9 mouse cellular contexts compared by ENCODE assay signal in genomic region chr4:47050167-47050566, GRCm38 (mm10). TPM values are rescaled to one million over a fixed set of nuclear protein-coding genes. Genes with fewer than 3 reads are reported as not detected.
DNase-seq lines count a peak whose midpoint lies in the region; ATAC-seq and TF ChIP-seq lines count a peak whose summit lies in the region.
"Had no signal": no experiment of that assay in that cellular context is flagged by ENCODE, and none has a peak within 500 bp of the region (broad histone marks: within the 10 kb centered on the region; RNA-seq: fewer than 3 reads in every experiment).

No protein-coding gene starts in this region.

- H3K27ac ChIP-seq in forebrain, embryonic 11.5 days (ENCODE audit: low read depth, low read length), result no peak overlapping the region
- no peak overlapping the region for H3K27ac ChIP-seq in heart, postnatal 0 days (ENCODE audit: low read depth)
- H3K27ac ChIP-seq: heart, embryonic 15.5 days had no signal

- H3K36me3 ChIP-seq in E14TG2a.4 (ENCODE audit: insufficient read depth, low read length), result no peaks in the 10 kb centered on the region
- H3K36me3 ChIP-seq in forebrain, embryonic 11.5 days (ENCODE audit: control insufficient read depth, insufficient read depth, low read length), result no peaks in the 10 kb centered on the region
- H3K36me3 ChIP-seq in heart, postnatal 0 days (replicated peaks; ENCODE audit: control insufficient read depth, insufficient read depth, low read length), result no peaks in the 10 kb centered on the region
- H3K36me3 ChIP-seq: heart, embryonic 15.5 days had no signal

- peaks cover 9% of the 10 kb centered on the region; the same call in 1 of the 2 replicates for H3K4me1 ChIP-seq in E14TG2a.4 (replicated peaks; ENCODE audit: low read depth, low read length)
- H3K4me1 ChIP-seq in forebrain, embryonic 11.5 days (replicated peaks; ENCODE audit: control insufficient read depth, insufficient read depth, low read length), result peaks cover 11% of the 10 kb centered on the region
- H3K4me1 ChIP-seq in heart, postnatal 0 days (ENCODE audit: control insufficient read depth, insufficient read depth), result no peaks in the 10 kb centered on the region

- TF ChIP-seq CTCF in E14TG2a.4 (conservative IDR thresholded peaks at IDR 0.05; ENCODE audit: low read length), result peak; percentile 81
- peak; percentile 98 for TF ChIP-seq CTCF in heart, postnatal 0 days (IDR thresholded peaks at IDR 0.05; ENCODE audit: low read depth)

- no peak for TF ChIP-seq EP300 in heart, postnatal 0 days (IDR thresholded peaks at IDR 0.05; ENCODE audit: low read depth)

- peak; percentile 37 for DNase-seq in c-Kit-positive CD71-positive TER-119-negative erythroid progenitor cells, embryonic 14.5 days (ENCODE audit: low read depth)
- peak; percentile 93 for DNase-seq in forebrain, embryonic 11.5 days (ENCODE audit: low spot score)
- DNase-seq in heart, postnatal 0 days (ENCODE audit: low spot score), result peak; percentile 62
- DNase-seq in kidney, postnatal 36 days, result peak; percentile 88 to 96
- DNase-seq in lung, adult 18-20 months, result peak; percentile 81 to 84
- peak; percentile 74 for DNase-seq in testis, postnatal 14 days (ENCODE audit: low spot score)

- 0% methylated on average over 1 of the region's 1 CpGs for WGBS in forebrain, embryonic 11.5 days
- WGBS in heart, postnatal 0 days, result 0% methylated on average over 1 of the region's 1 CpGs

- no peaks in the 10 kb centered on the region for H3K9me3 ChIP-seq in E14TG2a.4 (ENCODE audit: low read length)
- H3K9me3 ChIP-seq in forebrain, embryonic 11.5 days (ENCODE audit: control insufficient read depth, low read length), result no peaks in the 10 kb centered on the region
- H3K9me3 ChIP-seq in heart, postnatal 0 days (replicated peaks; ENCODE audit: control insufficient read depth, low read length), result no peaks in the 10 kb centered on the region
- H3K9me3 ChIP-seq: heart, embryonic 15.5 days had no signal

- no peak overlapping the region for H3K9ac ChIP-seq in forebrain, embryonic 11.5 days (ENCODE audit: low read length)
- no peak overlapping the region for H3K9ac ChIP-seq in heart, postnatal 0 days (replicated peaks; ENCODE audit: low read depth, low read length)
- H3K9ac ChIP-seq: heart, embryonic 15.5 days had no signal

- peaks cover 29% of the 10 kb centered on the region for H3K27me3 ChIP-seq in E14TG2a.4 (ENCODE audit: insufficient read depth, low read length)
- no peaks in the 10 kb centered on the region for H3K27me3 ChIP-seq in forebrain, embryonic 11.5 days (ENCODE audit: control insufficient read depth, insufficient read depth, low read length)
- H3K27me3 ChIP-seq in heart, postnatal 0 days (ENCODE audit: control insufficient read depth, insufficient read depth, low read length), result 0 out of 2 replicates have a peak, but pooled peaks cover under 1% of the 10 kb centered on the region

- ATAC-seq in forebrain, embryonic 11.5 days (replicated peaks; ENCODE audit: low FRiP score), result peak; percentile 87
- peak; percentile 51; the same call in 1 of the 2 replicates for ATAC-seq in heart, postnatal 0 days (ENCODE audit: insufficient read depth, low read depth)
- peak; percentile 34; the same call in 1 of the 2 replicates for ATAC-seq in neutrophil, adult 5-6 weeks (ENCODE audit: extremely low read depth, insufficient number of reproducible peaks, low FRiP score, poor library complexity, severe bottlenecking)

- no peak overlapping the region for H3K4me3 ChIP-seq in E14TG2a.4 (replicated peaks; ENCODE audit: low read length)
- no peak overlapping the region for H3K4me3 ChIP-seq in forebrain, embryonic 11.5 days (ENCODE audit: low read depth, low read length)
- H3K4me3 ChIP-seq in heart, postnatal 0 days (ENCODE audit: low read depth, low read length), result no peak overlapping the region
- H3K4me3 ChIP-seq: heart, embryonic 15.5 days had no signal

- H3K4me2 ChIP-seq in forebrain, embryonic 11.5 days (ENCODE audit: low read depth, low read length, severe bottlenecking), result no peak overlapping the region
- no peak overlapping the region for H3K4me2 ChIP-seq in heart, postnatal 0 days (ENCODE audit: low read depth, low read length)
- H3K4me2 ChIP-seq: heart, embryonic 15.5 days had no signal

RNA-seq across cellular contexts. Expression of gene Anks6, which starts 7.1 kb away (rescaled TPM):
- polyA plus RNA-seq in forebrain, embryonic 11.5 days (2014; fragmentation: Nextera tagmentation; extraction: Ambion mirVana), result 4.3 and 4.4 TPM in 2 replicates
- 0.99 and 1.4 TPM in 2 replicates for total RNA-seq in heart, postnatal 0 days (2014; rRNA removed; ENCODE audit: low replicate concordance)
- polyA plus RNA-seq in heart, postnatal 0 days (2015; fragmentation: Nextera tagmentation; extraction: Ambion mirVana), result 0.86 and 1.2 TPM in 2 replicates
- not detected in 2 replicates for total RNA-seq in neutrophil, adult 5-6 weeks (2017)

RNA-seq across cellular contexts. Expression of gene Galnt12, which starts 41.5 kb away (rescaled TPM):
- polyA plus RNA-seq in forebrain, embryonic 11.5 days (2014; fragmentation: Nextera tagmentation; extraction: Ambion mirVana), result 12.1 and 12.4 TPM in 2 replicates
- total RNA-seq in heart, postnatal 0 days (2014; rRNA removed; ENCODE audit: low replicate concordance), result 0.70 and 1.9 TPM in 2 replicates
- polyA plus RNA-seq in heart, postnatal 0 days (2015; fragmentation: Nextera tagmentation; extraction: Ambion mirVana), result 1.1 and 1.4 TPM in 2 replicates
- 13.1 and 13.7 TPM in 2 replicates for total RNA-seq in neutrophil, adult 5-6 weeks (2017)

RNA-seq across cellular contexts. Expression of gene Gabbr2, which starts 58.5 kb away (rescaled TPM):
- 0.27 and 0.52 TPM in 2 replicates for polyA plus RNA-seq in forebrain, embryonic 11.5 days (2014; fragmentation: Nextera tagmentation; extraction: Ambion mirVana)
- total RNA-seq in heart, postnatal 0 days (2014; rRNA removed; ENCODE audit: low replicate concordance), result 0.39 TPM in 1 of 2 replicates, not detected in the other
- polyA plus RNA-seq in heart, postnatal 0 days (2015; fragmentation: Nextera tagmentation; extraction: Ambion mirVana), result 0.03 and 0.07 TPM in 2 replicates
- not detected in 2 replicates for total RNA-seq in neutrophil, adult 5-6 weeks (2017)

Comparison
In these comparisons a context has a peak if more than half of its experiments do, and no peak if none do; other contexts are left out.
1. DNase-seq: peak in every context shown above with its lines; median percentile 93 in forebrain, embryonic 11.5 days; 92 in kidney, postnatal 36 days; 82 in lung, adult 18-20 months; 74 in testis, postnatal 14 days; 62 in heart, postnatal 0 days; 37 in c-Kit-positive CD71-positive TER-119-negative erythroid progenitor cells, embryonic 14.5 days.
2. ATAC-seq: peak in every context shown above with its lines; median percentile 87 in forebrain, embryonic 11.5 days; 51 in heart, postnatal 0 days; 34 in neutrophil, adult 5-6 weeks.